Mouse (Mus musculus): ENCODE results near the gene Tas2r139.
"Not testable (repeated sequence)": the region's sequence is repeated elsewhere in the genome, so short reads cannot be mapped to it uniquely, and the experiment has no call there.

The Tas2r139 gene

DNA sequence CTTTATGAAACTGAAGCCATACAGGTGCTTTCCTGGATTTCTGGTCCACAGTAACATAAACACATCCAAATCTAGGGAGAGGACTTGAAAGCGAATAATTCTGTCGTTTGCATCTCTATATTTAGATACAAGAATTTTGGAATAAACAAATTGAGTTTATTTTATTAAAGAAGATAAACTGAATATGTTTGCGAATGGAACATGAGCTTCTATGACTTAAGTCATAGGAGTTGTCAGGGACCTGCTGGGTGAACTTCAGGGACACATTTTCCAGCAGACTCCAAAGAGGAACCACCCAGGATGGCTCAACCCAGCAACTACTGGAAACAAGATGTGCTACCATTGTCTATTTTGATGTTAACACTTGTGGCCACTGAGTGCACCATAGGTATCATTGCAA, at the start of gene Tas2r139:
Tas2r139 (plus strand) TSS at position 301 of the 400 bp plus-strand sequence.
- no peak for DNase-seq (ENCODE audit: low spot score in 2 of 2)

- not testable (repeated sequence) for DNase-seq (ENCODE audit: low spot score in 2 of 2)
Observed at GRCm38 (mm10) chr6:42151115-42151514, 10.4 kb downstream of the Tas2r139 start.

DNA sequence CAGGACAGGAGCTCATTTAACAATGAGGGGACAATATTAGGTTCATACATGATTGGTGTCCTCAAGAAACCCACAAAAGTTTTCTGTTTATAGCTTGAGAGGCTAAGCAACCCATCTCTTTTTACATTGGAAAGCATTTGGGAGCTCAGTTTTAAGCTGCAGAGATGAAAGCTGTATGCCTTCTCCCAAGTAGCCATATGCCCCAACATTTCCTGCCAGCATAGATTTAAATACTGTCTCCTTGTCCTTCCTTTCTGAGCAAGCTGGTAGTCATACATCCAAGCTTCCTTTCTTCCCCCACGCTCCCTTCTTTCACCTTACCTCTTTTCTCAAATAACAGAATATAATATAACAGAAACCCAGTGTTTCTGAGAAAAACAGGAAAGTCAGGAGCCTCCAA, 41.7 kb downstream of the Tas2r139 start:
- DNase-seq (ENCODE audit: low spot score in 2 of 2), result no peak

DNA sequence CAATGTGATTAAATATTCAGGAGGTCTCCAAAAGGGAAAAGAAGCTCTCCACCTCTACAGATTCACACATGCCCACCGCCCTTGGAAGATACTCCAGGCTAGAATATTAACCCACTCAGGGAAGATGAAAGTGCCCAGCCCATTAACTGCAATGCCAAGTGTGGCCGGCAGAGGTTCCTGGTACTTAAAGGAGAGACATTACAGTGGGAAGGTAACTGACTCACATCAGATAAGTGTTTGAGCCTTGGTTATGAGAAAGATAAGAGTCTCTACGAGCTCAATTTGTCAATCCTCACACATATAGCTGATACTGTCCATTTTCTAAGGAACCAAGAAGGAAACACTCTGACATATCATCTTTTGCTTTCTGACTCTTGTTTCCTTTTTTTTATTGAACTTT, 45.5 kb downstream of the Tas2r139 start:
- DNase-seq (ENCODE audit: low spot score in 2 of 2), result no peak
